Mouse (Mus musculus): ENCODE measurements around the gene Bag1. TPM values are rescaled to one million over a fixed set of nuclear protein-coding genes. Genes with fewer than 3 reads are reported as not detected.

Bag1 gene
- total and polyA plus RNA-seq, 3 experiments = 97.0 to 301 (median 263) TPM

DNA sequence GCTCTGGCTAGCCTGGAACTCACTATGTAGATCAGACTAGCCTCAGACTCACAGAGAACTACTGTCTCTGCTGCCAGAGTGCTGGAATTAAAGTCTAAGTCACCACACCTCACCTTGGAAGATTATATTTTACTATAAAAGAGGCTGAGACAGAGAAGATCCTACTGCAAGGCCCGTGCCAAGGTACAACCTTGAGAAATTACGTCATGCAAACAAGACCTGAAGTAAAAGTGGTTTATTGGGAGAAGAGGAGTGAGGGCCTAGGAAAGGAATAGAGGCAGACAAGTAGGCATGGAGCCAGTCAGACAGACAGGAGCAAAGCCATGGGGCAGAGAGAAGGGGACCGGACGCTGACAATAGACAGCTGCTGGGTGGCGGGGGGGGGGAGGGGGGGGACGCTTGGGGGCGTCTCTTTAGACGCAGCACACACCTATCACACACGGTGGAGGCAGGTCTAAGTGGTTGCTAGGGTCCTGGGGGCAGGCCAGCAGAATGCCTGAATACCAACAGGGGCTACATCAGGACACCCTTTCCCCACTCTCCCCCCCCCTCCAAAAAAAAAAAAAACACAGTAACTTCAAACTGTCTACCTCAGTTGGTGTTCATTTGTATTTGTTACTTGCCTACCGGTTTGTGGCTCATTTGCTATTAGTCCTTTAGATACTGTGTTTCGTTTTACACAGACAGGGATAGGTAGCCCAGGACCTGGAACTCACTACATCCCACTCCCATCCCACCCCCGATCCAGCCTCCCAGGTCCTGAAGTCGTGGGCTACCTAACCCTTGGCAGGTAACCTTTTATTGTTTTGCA, 21.9 kb upstream of the Bag1 start:
- Histone ChIP-seq H3K79me2 (replicated peaks; ENCODE audit: control insufficient read depth, insufficient read depth, low read length) (0 out of 2 replicates have a peak, but pooled peaks cover 2% of the 10 kb centered on the region), H3K27me3 (ENCODE audit: control insufficient read depth, insufficient read depth, low read length) (no peaks in the 10 kb centered on the region), H3K4me3 (peak overlapping the region; percentile 89), H3K27ac (peak overlapping the region; percentile 93), H3K36me3 (ENCODE audit: control insufficient read depth, insufficient read depth, low read length) (no peaks in the 10 kb centered on the region), H3K4me1 (ENCODE audit: control insufficient read depth, insufficient read depth, low read length) (peaks cover 3% of the 10 kb centered on the region), H3K9ac (ENCODE audit: low read depth, low read length) (peak overlapping the region; percentile 84)
- 11% methylated on average over 13 of the region's 13 CpGs for WGBS
- DNase-seq = no peak
- intact Hi-C loops (cut with DNase I) = loop anchor here (5.0 to 10.0 kb wide), 2 partner anchors 155 to 307 kb away; partner anchors contain the start of genes Nol6 and Ubap2
- TF ChIP-seq POLR2A (IDR thresholded peaks at IDR 0.05; ENCODE audit: insufficient read depth, low read depth, low read length) (no peak), CTCF (IDR thresholded peaks at IDR 0.05) (no peak), EP300 (IDR thresholded peaks at IDR 0.05; ENCODE audit: insufficient read depth, low read depth, low read length) (no peak)

DNA sequence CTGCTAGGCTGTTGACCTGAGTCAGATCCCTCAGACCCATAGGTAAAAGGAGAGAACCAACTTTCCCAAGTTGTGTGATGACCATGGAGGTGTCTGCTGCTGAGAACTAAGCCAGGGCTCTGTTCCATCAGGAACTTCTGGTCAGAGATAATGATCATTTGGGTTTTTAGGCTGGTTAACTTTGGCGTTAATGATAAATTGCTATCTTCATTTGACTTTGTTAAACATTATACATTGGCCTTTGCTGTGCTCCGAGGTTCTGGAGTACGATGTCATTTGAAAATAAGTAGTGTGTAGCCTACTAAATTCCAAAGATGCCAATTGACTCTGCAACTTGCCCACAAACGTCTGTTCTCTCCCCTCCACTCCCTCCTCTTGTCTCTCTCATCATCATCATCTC, 21.1 kb upstream of the Bag1 start:
- H3K9ac ChIP-seq (ENCODE audit: low read depth, low read length) = no peak overlapping the region

DNA sequence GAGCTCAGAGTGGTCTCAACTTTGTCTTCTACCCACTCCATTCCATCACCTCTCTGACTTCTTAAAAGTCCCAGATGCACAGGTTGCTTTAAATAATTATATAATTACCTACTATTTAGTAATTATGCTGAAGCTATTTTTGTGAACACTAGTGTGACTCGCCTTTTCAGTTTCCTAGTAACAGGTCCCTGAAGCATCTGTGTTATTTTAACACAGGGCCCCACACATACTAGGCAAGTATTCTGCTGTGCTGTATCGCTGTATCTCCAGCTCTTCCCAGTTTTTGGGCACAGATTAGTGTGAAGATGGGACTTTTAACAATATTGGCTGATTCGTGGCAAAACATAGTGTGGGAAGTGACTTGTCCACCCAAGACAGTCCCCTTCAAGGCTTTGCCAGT, 15.4 kb upstream of the Bag1 start:
- 89% methylated on average over 3 of the region's 3 CpGs for WGBS
- no peak overlapping the region for H3K4me3 ChIP-seq
- no peaks in the 10 kb centered on the region for H3K27me3 ChIP-seq (ENCODE audit: control insufficient read depth, insufficient read depth, low read length)
- H3K36me3 ChIP-seq (ENCODE audit: control insufficient read depth, insufficient read depth, low read length) = no peaks in the 10 kb centered on the region; the same call in 1 of the 2 replicates
- TF ChIP-seq CTCF (IDR thresholded peaks at IDR 0.05) = no peak
- no peak for TF ChIP-seq POLR2A (IDR thresholded peaks at IDR 0.05; ENCODE audit: insufficient read depth, low read depth, low read length)
- TF ChIP-seq EP300 (IDR thresholded peaks at IDR 0.05; ENCODE audit: insufficient read depth, low read depth, low read length) = no peak
- H3K27ac ChIP-seq = no peak overlapping the region
- H3K9ac ChIP-seq (ENCODE audit: low read depth, low read length) = no peak overlapping the region
- H3K4me1 ChIP-seq (ENCODE audit: control insufficient read depth, insufficient read depth, low read length) = no peaks in the 10 kb centered on the region
- DNase-seq = no peak
- H3K79me2 ChIP-seq (replicated peaks; ENCODE audit: control insufficient read depth, insufficient read depth, low read length) = no peaks in the 10 kb centered on the region
- intact Hi-C loops (cut with DNase I) = no loop called here

More for the DNA sequence above, 21.1 kb upstream of the Bag1 start:
- Histone ChIP-seq H3K79me2 (replicated peaks; ENCODE audit: control insufficient read depth, insufficient read depth, low read length) (0 out of 2 replicates have a peak, but pooled peaks cover 2% of the 10 kb centered on the region), H3K36me3 (ENCODE audit: control insufficient read depth, insufficient read depth, low read length) (no peaks in the 10 kb centered on the region), H3K27ac (no peak overlapping the region), H3K4me3 (no peak overlapping the region), H3K4me1 (ENCODE audit: control insufficient read depth, insufficient read depth, low read length) (peaks cover 3% of the 10 kb centered on the region), H3K27me3 (ENCODE audit: control insufficient read depth, insufficient read depth, low read length) (no peaks in the 10 kb centered on the region)
- 62% methylated on average over 4 of the region's 4 CpGs for WGBS
- intact Hi-C loops (cut with DNase I) = no loop called here
- TF ChIP-seq POLR2A (IDR thresholded peaks at IDR 0.05; ENCODE audit: insufficient read depth, low read depth, low read length) (no peak), EP300 (IDR thresholded peaks at IDR 0.05; ENCODE audit: insufficient read depth, low read depth, low read length) (no peak), CTCF (IDR thresholded peaks at IDR 0.05) (no peak)
- DNase-seq = no peak

DNA sequence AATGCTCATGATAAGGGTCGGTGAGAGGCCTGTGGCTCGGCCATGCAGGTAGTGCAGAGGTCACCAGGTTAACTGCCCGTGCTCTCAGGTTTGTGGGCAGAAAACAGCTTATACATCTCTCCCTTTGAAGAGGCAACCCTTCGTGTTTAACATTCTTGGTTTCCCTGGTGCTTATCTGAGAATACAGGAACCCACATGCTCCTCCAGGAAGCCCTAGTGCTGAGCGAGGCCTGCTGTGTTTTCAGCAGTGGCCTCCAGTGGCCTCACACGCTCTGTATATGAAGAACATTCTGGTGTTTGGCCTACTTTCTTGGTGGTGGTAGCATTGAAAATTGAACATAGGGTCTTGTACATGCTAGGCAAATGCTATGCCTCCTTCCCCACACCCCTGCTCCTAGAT, 7.8 kb upstream of the Bag1 start:
- 79% methylated on average over 6 of the region's 6 CpGs for WGBS
- DNase-seq = no peak
- H3K79me2 ChIP-seq (replicated peaks; ENCODE audit: control insufficient read depth, insufficient read depth, low read length) = no peaks in the 10 kb centered on the region
- no peaks in the 10 kb centered on the region for H3K4me1 ChIP-seq (ENCODE audit: control insufficient read depth, insufficient read depth, low read length)
- no peak overlapping the region for H3K27ac ChIP-seq
- H3K36me3 ChIP-seq (ENCODE audit: control insufficient read depth, insufficient read depth, low read length) = peaks cover 3% of the 10 kb centered on the region; the same call in 1 of the 2 replicates
- no peak overlapping the region for H3K9ac ChIP-seq (ENCODE audit: low read depth, low read length)
- TF ChIP-seq CTCF (IDR thresholded peaks at IDR 0.05) (no peak), EP300 (IDR thresholded peaks at IDR 0.05; ENCODE audit: insufficient read depth, low read depth, low read length) (no peak), POLR2A (IDR thresholded peaks at IDR 0.05; ENCODE audit: insufficient read depth, low read depth, low read length) (no peak)
- intact Hi-C loops (cut with DNase I) = no loop called here
- no peaks in the 10 kb centered on the region for H3K27me3 ChIP-seq (ENCODE audit: control insufficient read depth, insufficient read depth, low read length)
- H3K4me3 ChIP-seq = no peak overlapping the region

DNA sequence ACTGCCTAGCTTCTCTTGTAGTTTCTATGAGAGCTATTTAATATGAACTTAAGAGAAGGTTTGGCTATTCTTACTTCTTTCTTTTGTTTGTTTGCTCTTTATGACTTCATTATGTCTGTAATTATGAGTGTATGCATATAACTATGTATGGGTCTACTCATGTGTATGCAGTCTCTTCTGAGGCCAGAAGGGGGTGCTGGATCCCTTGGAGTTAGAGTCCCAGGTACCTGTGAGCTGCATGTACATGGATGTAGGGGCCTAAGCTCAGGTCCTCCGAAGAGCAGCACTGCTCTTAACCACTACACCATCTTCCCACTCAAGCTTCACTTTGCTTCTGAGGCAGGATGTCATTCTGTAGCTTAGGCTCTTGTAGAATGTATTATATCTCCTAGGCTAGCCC, 5.4 kb upstream of the Bag1 start:
- intact Hi-C loops (cut with DNase I) = no loop called here
- H3K4me1 ChIP-seq (ENCODE audit: control insufficient read depth, insufficient read depth, low read length) = no peaks in the 10 kb centered on the region
- H3K4me3 ChIP-seq = no peak overlapping the region
- no peak for DNase-seq
- H3K27me3 ChIP-seq (ENCODE audit: control insufficient read depth, insufficient read depth, low read length) = no peaks in the 10 kb centered on the region
- 87% methylated on average over 1 of the region's 1 CpGs for WGBS
- peaks cover 5% of the 10 kb centered on the region; the same call in 1 of the 2 replicates for H3K36me3 ChIP-seq (ENCODE audit: control insufficient read depth, insufficient read depth, low read length)
- no peaks in the 10 kb centered on the region for H3K79me2 ChIP-seq (replicated peaks; ENCODE audit: control insufficient read depth, insufficient read depth, low read length)
- H3K27ac ChIP-seq = no peak overlapping the region
- no peak overlapping the region for H3K9ac ChIP-seq (ENCODE audit: low read depth, low read length)
- TF ChIP-seq CTCF (IDR thresholded peaks at IDR 0.05) (peak; percentile 64), POLR2A (IDR thresholded peaks at IDR 0.05; ENCODE audit: insufficient read depth, low read depth, low read length) (no peak)

DNA sequence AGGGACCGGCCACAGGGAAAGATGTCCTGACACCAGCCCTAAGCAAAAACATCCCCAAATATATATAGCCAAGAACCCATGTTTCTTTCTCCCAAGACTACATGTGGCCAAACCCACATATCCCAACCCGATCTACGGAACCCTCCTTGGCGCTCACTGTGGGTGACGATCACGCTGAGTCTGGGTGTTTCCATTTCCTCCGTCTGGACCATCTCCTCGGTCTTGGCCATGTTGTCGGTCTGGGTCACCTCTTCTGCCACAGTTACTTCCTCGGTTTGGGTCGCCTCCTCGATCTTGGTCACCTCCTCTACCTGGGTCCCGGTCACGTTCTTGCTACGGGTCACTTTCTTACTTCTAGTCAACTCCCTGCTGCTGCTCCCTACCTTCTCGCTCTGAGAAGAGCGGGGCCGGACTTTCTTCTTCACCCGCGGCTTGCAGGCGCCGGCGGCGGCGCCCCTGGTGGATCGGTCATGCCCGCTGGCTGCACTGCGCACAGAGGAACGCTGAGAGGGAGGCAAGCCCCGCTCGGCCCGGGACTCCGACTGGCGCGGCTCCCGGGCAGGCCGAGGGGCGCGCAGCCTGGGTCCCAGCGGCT, 432 bp downstream of the Bag1 start:
- WGBS = under 1% methylated on average over 40 of the region's 40 CpGs
- peak overlapping the region; percentile 81 for H3K9ac ChIP-seq (ENCODE audit: low read depth, low read length)
- H3K79me2 ChIP-seq (replicated peaks; ENCODE audit: control insufficient read depth, insufficient read depth, low read length) = no peaks in the 10 kb centered on the region
- peaks cover 2% of the 10 kb centered on the region for H3K4me1 ChIP-seq (ENCODE audit: control insufficient read depth, insufficient read depth, low read length)
- intact Hi-C loops (cut with DNase I) = loop anchor here (1.0 to 5.0 kb wide), 3 partner anchors 24 to 100 kb away; no protein-coding TSS in a partner anchor
- DNase-seq = no peak
- peaks cover 5% of the 10 kb centered on the region for H3K36me3 ChIP-seq (ENCODE audit: control insufficient read depth, insufficient read depth, low read length)
- H3K27me3 ChIP-seq (ENCODE audit: control insufficient read depth, insufficient read depth, low read length) = no peaks in the 10 kb centered on the region
- peak overlapping the region; percentile 93 for H3K27ac ChIP-seq
- TF ChIP-seq POLR2A (IDR thresholded peaks at IDR 0.05; ENCODE audit: insufficient read depth, low read depth, low read length) (0 out of 2 replicates have a peak, but pooled peaks have one; percentile 5), EP300 (IDR thresholded peaks at IDR 0.05; ENCODE audit: insufficient read depth, low read depth, low read length) (no peak), CTCF (IDR thresholded peaks at IDR 0.05) (peak; percentile 58)
- H3K4me3 ChIP-seq = peak overlapping the region; percentile 96
